Mouse (Mus musculus): ENCODE measurements around the gene 2010111I01Rik. TPM values are rescaled to one million over a fixed set of nuclear protein-coding genes. Genes with fewer than 3 reads are reported as not detected.

The 2010111I01Rik gene
- polyA plus RNA-seq, 1 experiment: 117 TPM

DNA sequence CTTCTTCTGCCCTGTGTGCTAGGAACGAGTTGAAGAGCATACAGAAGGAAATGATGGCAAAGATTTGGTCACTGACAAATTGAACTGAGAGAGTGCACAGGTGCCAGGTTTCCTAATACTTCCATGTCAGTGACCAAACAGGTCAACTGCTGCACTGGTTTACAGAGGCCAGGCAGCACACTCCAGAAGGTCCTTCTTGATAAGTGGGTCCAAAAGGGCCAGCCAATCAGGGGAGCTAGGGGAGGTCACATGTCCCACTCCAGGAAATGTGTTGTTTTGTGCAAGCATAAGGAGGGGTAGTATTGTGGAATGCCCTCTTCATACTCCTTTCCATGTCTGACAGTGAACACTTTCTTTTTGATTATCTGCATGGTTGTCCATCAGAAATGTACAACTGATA is 99.0 kb downstream of the 2010111I01Rik start:
- Histone ChIP-seq H3K27ac (ENCODE audit: insufficient read depth, low read length) (no peak overlapping the region), H3K4me1 (ENCODE audit: control insufficient read depth, insufficient read depth, low read length) (no peaks in the 10 kb centered on the region), H3K4me3 (ENCODE audit: insufficient read depth, low read length) (no peak overlapping the region)
- no peak for TF ChIP-seq CTCF (IDR thresholded peaks at IDR 0.05; ENCODE audit: extremely low read depth, insufficient read depth, low read length)
- TF ChIP-seq POLR2A (IDR thresholded peaks at IDR 0.05; ENCODE audit: extremely low read depth, insufficient read depth, low read length): no peak

DNA sequence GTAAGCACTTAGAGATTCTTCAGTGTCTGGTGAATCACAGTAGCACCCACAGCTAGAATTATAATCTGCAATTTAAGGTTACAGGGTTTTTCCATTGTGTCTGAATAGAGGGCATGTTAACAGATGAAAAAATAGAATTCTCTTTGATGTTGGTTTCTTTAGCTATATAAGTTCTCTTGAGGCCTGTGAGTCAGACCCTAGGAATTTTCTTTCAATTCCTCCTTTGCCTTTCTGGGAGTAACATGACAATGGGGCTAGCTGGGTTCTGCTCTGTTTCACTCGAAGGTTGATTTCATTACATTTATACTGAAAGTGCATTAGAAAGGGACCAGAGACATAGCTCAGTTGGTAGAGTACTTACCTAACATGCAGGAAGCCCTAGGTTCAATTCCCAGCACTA is 101.9 kb downstream of the 2010111I01Rik start:
- H3K27ac ChIP-seq (ENCODE audit: insufficient read depth, low read length): no peak overlapping the region
- no peak for TF ChIP-seq CTCF (IDR thresholded peaks at IDR 0.05; ENCODE audit: extremely low read depth, insufficient read depth, low read length)
- TF ChIP-seq POLR2A (IDR thresholded peaks at IDR 0.05; ENCODE audit: extremely low read depth, insufficient read depth, low read length): no peak
- H3K4me1 ChIP-seq (ENCODE audit: control insufficient read depth, insufficient read depth, low read length): no peaks in the 10 kb centered on the region
- no peak overlapping the region for H3K4me3 ChIP-seq (ENCODE audit: insufficient read depth, low read length)

DNA sequence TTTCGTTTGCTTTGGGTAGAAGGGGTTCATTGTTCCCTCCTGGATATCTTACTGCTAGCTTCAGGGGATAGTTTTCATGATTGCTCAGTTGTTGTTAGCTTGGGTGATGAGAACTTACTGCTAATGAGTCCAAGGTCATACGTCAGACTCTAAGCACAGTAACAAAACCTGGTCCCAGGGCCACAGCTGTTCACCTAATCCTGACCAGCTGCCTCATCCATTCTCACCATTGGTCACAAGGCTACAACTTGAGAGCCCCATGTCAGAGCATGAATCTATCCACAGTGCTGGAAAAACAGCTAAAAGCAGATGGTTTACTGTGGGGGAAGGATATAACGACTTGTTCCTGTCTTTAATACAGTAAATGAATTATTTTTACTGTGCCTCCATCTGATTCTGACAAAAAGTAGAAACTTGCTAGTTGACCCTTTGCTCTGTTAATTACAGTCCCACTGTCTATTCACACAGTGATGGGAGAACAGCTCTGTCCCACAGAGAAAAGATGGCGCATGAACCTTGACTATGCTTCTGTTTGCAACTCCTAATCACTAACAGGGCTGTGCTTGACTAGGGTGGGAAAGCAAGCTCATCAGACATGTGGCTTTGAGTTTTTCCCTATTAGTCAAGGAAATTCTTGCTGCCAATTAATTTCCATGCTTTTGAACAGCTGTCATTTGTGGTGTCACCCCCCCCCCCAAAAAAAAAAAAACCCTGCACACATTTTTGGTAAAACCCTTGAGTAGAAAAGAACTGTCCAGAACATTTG is 103.9 kb downstream of the 2010111I01Rik start:
- Histone ChIP-seq H3K27ac (ENCODE audit: insufficient read depth, low read length) (no peak overlapping the region), H3K4me3 (ENCODE audit: insufficient read depth, low read length) (no peak overlapping the region), H3K4me1 (ENCODE audit: control insufficient read depth, insufficient read depth, low read length) (no peaks in the 10 kb centered on the region)
- TF ChIP-seq CTCF (IDR thresholded peaks at IDR 0.05; ENCODE audit: extremely low read depth, insufficient read depth, low read length) (no peak), POLR2A (IDR thresholded peaks at IDR 0.05; ENCODE audit: extremely low read depth, insufficient read depth, low read length) (no peak)

DNA sequence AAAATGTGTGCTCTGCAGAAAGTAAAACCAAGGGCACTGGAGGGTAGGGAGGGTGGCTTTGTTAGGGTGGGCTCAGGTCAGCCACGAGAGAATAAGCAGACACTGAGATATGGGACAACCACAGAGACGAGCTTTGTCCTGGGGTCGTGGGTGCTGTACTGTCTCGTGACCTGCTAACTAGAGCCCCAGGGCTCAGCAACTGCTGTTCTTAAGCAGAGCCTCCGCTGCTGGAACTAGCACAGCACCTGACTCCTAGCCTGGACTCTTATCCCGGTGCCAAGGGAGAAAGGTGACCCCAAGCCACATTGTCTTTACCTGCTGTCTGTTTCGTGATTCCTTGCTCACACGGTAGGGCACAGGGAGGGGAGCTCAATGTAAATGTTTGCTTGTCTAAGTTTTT is 107.2 kb downstream of the 2010111I01Rik start:
- Histone ChIP-seq H3K4me3 (ENCODE audit: insufficient read depth, low read length) (no peak overlapping the region), H3K4me1 (ENCODE audit: control insufficient read depth, insufficient read depth, low read length) (no peaks in the 10 kb centered on the region), H3K27ac (ENCODE audit: insufficient read depth, low read length) (no peak overlapping the region)
- no peak for TF ChIP-seq CTCF (IDR thresholded peaks at IDR 0.05; ENCODE audit: extremely low read depth, insufficient read depth, low read length)
- no peak for TF ChIP-seq POLR2A (IDR thresholded peaks at IDR 0.05; ENCODE audit: extremely low read depth, insufficient read depth, low read length)

DNA sequence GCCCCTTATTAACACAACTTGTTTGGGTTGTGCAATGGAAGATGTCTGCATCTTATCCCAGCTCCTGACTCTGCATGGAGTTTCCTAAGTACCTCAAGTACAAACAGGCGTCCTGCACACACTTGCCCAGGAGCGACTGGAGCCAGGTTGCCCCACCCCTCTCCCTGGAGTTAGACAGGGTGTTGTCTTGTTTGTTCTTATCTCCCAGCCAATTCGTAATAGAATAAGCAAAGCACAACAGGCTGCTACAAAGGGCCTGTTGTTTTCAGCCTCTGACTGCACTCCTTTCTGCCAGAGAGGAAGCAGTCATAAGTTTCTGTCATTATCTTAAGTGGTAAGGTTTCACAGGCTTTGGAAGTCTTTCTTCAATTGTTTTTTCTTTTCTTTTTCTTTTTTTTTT is 107.7 kb downstream of the 2010111I01Rik start:
- H3K4me1 ChIP-seq (ENCODE audit: control insufficient read depth, insufficient read depth, low read length): no peaks in the 10 kb centered on the region
- H3K27ac ChIP-seq (ENCODE audit: insufficient read depth, low read length): no peak overlapping the region
- TF ChIP-seq POLR2A (IDR thresholded peaks at IDR 0.05; ENCODE audit: extremely low read depth, insufficient read depth, low read length) (no peak), CTCF (IDR thresholded peaks at IDR 0.05; ENCODE audit: extremely low read depth, insufficient read depth, low read length) (no peak)
- H3K4me3 ChIP-seq (ENCODE audit: insufficient read depth, low read length): no peak overlapping the region

DNA sequence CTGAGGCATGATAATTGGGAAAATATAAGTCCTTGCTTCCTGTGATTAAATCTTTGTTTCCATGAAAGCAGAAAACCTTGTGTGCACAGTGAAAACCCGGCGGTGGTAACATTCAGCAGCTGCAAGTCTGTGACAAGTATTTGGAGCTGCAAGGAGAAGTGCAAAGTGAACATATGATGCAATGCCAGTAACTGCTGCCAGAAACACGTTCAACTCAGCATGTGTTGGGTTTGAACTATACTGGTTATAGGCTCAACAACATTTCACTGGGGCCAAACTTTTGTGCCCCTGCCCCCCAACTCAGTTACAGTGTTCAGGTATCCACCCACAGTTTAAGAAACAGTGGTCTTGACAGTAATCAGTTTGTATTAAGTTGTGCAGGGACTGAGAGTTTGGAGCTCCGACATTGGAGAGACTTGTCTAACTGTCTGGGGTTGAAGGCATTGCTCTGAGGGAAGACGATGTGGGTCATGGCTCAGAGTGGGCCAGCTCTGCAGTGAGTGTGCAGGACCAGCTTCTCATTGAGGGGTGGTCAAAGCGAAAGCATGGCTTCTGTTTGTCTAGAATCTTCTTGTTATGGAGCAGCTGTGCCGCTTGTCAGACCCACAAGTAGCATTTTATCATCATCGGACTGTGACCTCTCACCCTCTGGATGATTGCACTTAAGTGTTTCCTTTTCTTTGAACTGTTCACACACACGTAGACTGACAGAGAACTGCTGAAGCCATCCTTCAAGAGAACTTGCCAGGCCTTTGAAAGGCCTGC is 109.4 kb downstream of the 2010111I01Rik start:
- Histone ChIP-seq H3K27ac (ENCODE audit: insufficient read depth, low read length) (no peak overlapping the region), H3K4me1 (ENCODE audit: control insufficient read depth, insufficient read depth, low read length) (no peaks in the 10 kb centered on the region), H3K4me3 (ENCODE audit: insufficient read depth, low read length) (no peak overlapping the region)
- no peak for TF ChIP-seq POLR2A (IDR thresholded peaks at IDR 0.05; ENCODE audit: extremely low read depth, insufficient read depth, low read length)
- TF ChIP-seq CTCF (IDR thresholded peaks at IDR 0.05; ENCODE audit: extremely low read depth, insufficient read depth, low read length): no peak

DNA sequence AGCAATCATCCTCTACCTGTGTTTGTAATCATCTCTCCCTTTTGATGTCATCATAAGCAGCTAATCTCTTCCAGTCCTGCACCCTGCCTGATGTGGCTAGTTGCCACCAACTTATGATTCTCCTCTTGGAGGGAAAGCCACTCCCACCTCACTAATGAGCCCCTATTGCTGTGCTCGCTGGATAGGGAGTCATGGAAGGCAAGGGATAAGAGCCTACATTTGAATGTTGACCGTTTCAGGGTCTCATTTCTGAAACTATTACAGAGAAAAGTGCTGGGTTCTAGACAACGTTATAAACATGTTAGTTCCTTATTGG is 109.9 kb downstream of the 2010111I01Rik start:
- TF ChIP-seq CTCF (IDR thresholded peaks at IDR 0.05; ENCODE audit: extremely low read depth, insufficient read depth, low read length) (no peak), POLR2A (IDR thresholded peaks at IDR 0.05; ENCODE audit: extremely low read depth, insufficient read depth, low read length) (no peak)
- Histone ChIP-seq H3K4me3 (ENCODE audit: insufficient read depth, low read length) (no peak overlapping the region), H3K27ac (ENCODE audit: insufficient read depth, low read length) (no peak overlapping the region), H3K4me1 (ENCODE audit: control insufficient read depth, insufficient read depth, low read length) (no peaks in the 10 kb centered on the region)

DNA sequence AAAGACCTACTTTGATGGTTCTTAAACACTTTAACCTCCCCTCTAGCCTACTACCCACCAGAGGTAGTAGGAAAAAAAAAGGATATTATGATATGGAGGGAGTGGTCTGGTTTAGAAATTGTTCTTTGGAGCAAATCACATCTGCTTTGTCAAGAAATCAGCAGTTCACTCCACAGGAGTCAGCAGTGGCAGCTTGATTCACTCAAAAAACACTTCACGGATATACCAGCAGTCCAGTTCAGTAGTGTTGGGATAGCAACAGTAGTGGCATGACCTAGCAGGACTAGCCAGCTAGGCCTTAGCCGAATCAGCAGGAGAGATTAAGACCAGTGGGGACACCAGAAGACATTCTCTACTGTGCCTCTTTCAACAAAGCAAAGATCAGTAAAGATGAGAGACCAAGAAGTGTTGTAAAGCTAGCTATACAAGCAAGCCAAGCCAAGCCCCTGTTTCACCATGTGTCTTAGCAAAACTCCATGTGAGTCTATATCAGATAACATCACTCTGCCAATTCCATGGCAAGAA is 110.7 kb downstream of the 2010111I01Rik start:
- TF ChIP-seq CTCF (IDR thresholded peaks at IDR 0.05; ENCODE audit: extremely low read depth, insufficient read depth, low read length): no peak
- TF ChIP-seq POLR2A (IDR thresholded peaks at IDR 0.05; ENCODE audit: extremely low read depth, insufficient read depth, low read length): no peak
- Histone ChIP-seq H3K4me3 (ENCODE audit: insufficient read depth, low read length) (no peak overlapping the region), H3K27ac (ENCODE audit: insufficient read depth, low read length) (no peak overlapping the region), H3K4me1 (ENCODE audit: control insufficient read depth, insufficient read depth, low read length) (no peaks in the 10 kb centered on the region)

DNA sequence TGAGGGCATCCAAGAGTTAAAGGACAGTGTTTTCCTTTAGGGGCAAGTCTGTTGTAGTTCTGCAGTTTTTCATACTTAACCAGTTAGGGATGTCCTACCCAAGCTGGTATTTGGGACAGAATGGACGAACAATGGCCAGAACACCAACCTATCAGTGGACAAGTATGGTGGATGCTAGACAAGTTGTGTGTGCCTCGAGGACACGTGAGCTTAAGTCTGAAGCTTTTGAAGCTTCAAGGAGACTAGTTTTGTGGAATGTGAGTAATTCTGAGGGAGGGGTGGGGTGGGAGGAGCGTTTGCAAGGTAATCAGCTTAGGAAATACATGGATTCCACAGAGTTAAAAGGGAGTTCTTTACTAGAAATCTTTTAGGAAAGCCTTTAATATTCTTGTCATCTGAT is 115.5 kb downstream of the 2010111I01Rik start:
- TF ChIP-seq CTCF (IDR thresholded peaks at IDR 0.05; ENCODE audit: extremely low read depth, insufficient read depth, low read length) (no peak), POLR2A (IDR thresholded peaks at IDR 0.05; ENCODE audit: extremely low read depth, insufficient read depth, low read length) (no peak)
- Histone ChIP-seq H3K27ac (ENCODE audit: insufficient read depth, low read length) (no peak overlapping the region), H3K4me3 (ENCODE audit: insufficient read depth, low read length) (no peak overlapping the region), H3K4me1 (ENCODE audit: control insufficient read depth, insufficient read depth, low read length) (no peaks in the 10 kb centered on the region)

DNA sequence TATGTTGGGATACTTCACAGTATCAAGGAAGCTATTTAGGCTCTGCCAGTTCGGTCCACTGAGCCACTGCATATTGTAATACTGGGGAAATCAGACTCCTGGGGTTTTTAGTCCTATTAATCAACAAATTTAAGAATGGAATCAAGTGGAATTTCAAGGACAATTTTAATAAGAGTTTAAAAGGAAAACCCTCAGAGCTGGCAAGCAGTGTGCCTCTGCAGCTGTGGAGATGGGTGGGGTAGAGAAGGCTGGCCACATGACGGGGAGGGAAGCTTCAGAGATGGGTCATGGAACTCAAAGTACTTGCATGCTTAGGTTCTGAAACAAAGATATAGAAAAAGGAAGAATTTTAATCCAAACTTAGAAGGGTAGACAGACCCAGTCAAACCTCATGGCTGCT is 116.1 kb downstream of the 2010111I01Rik start:
- no peak overlapping the region for H3K4me3 ChIP-seq (ENCODE audit: insufficient read depth, low read length)
- no peaks in the 10 kb centered on the region for H3K4me1 ChIP-seq (ENCODE audit: control insufficient read depth, insufficient read depth, low read length)
- H3K27ac ChIP-seq (ENCODE audit: insufficient read depth, low read length): no peak overlapping the region
- TF ChIP-seq CTCF (IDR thresholded peaks at IDR 0.05; ENCODE audit: extremely low read depth, insufficient read depth, low read length) (no peak), POLR2A (IDR thresholded peaks at IDR 0.05; ENCODE audit: extremely low read depth, insufficient read depth, low read length) (no peak)
